Mouse (Mus musculus) CH12.LX (cell line): ENCODE measurements at regions not wholly inside any gene's neighbourhood (a gene's known extent, or its start where the extent isn't known, plus 50 kb on each side); places are given as distances from the start of the nearest gene placed in this dataset.

Source experiments
- DNase-seq: peaks from one replicate; pipeline ENCODE4 v3.0.0-alpha.2; 2013; ENCODE audit errors: extremely low read depth
- H3K27ac ChIP-seq: 2 replicates; pipeline ENCODE4 v1.5.1; 2012; ENCODE audit warnings: low read depth, mild to moderate bottlenecking, control low read depth, moderate library complexity; ENCODE audit not compliant: insufficient read depth
- H3K27me3 ChIP-seq: replicated peaks from 2 replicates; pipeline ENCODE3; 2012; ENCODE audit warnings: inconsistent platforms
- H3K36me3 ChIP-seq, 2 experiments: replicated peaks in 1 of 2; 2 replicates each; pipeline versions ENCODE3 to v1.6.1; 2012; ENCODE audit warnings: inconsistent platforms in 1 of 2, low read length in 1 of 2, mild to moderate bottlenecking in 1 of 2, mixed read lengths in 1 of 2, moderate library complexity in 1 of 2; ENCODE audit not compliant: control insufficient read depth in 1 of 2, insufficient read depth in 1 of 2
- H3K4me1 ChIP-seq, 2 experiments: 2 replicates each; pipeline ENCODE4 v1.6.1; 2012; ENCODE audit warnings: inconsistent platforms in 1 of 2, moderate library complexity in 1 of 2; ENCODE audit not compliant: insufficient read depth in 2 of 2, control insufficient read depth in 1 of 2
- H3K4me2 ChIP-seq: 2 replicates; pipeline ENCODE4 v1.6.1; 2012; ENCODE audit warnings: low read depth, mild to moderate bottlenecking, control low read depth; ENCODE audit not compliant: poor library complexity, insufficient read depth, severe bottlenecking
- H3K4me3 ChIP-seq, 3 experiments: fragments of 150-350 bp in 1 of 3; sonication (generic) in 1 of 3; replicated peaks in 1 of 3; 2 replicates each; pipeline versions ENCODE3 to v1.5.1; 2011 to 2012; ENCODE audit warnings: low read depth in 2 of 3, low read length in 2 of 3, mild to moderate bottlenecking in 2 of 3, moderate library complexity in 2 of 3, control low read depth in 1 of 3, improper control_type of control experiment in 1 of 3, inconsistent platforms in 1 of 3, mixed read lengths in 1 of 3; ENCODE audit not compliant: poor library complexity in 1 of 3
- H3K79me2 ChIP-seq: replicated peaks from 2 replicates; pipeline ENCODE4 v1.6.1; 2012; ENCODE audit warnings: mild to moderate bottlenecking, moderate library complexity; ENCODE audit not compliant: control insufficient read depth, poor library complexity, insufficient read depth, severe bottlenecking; ENCODE audit errors: extremely low read depth
- H3K9ac ChIP-seq: 2 replicates; pipeline ENCODE4 v1.6.1; 2012; ENCODE audit warnings: low read depth, mild to moderate bottlenecking, control low read depth, moderate library complexity; ENCODE audit not compliant: insufficient read depth
- H3K9me3 ChIP-seq: replicated peaks from 2 replicates; pipeline ENCODE3; 2012; ENCODE audit warnings: low read length, inconsistent platforms, mixed read lengths
- ETS1 ChIP-seq: conservative IDR thresholded peaks from 2 replicates; pipeline ENCODE4 v1.6.1; 2012; ENCODE audit warnings: low read depth, mild to moderate bottlenecking, inconsistent platforms, low read length, improper control_type of control experiment, moderate library complexity
- PAX5 ChIP-seq: IDR thresholded peaks from 2 replicates; pipeline ENCODE4 v1.6.1; 2012; ENCODE audit warnings: low read length, inconsistent platforms, mixed read lengths
- ZC3H11A ChIP-seq: IDR thresholded peaks from 2 replicates; pipeline ENCODE4 v1.6.1; 2012; ENCODE audit warnings: low read depth, mild to moderate bottlenecking, inconsistent platforms, low read length, improper control_type of control experiment
- dilution Hi-C: fragments of 300-500 bp; cut with MboI; formaldehyde crosslinking; loops from 2 replicates; pipeline ENCODE4 v1.14.3; 2020; ENCODE audit warnings: low sequenced_read_pairs; ENCODE audit not compliant: extremely low pct_unique_long_range_greater_than_20kb, extremely low pct_ligation_motif_present
- in situ Hi-C: fragments of 300-500 bp; cut with MboI; formaldehyde crosslinking; loops from 3 replicates; pipeline ENCODE4 v1.14.3; 2019; ENCODE audit warnings: low sequenced_read_pairs, low pct_ligation_motif_present, low pct_unique_long_range_greater_than_20kb, mixed read lengths

GRCm38 (mm10) chr3:134184042-134184441 lies 52.2 kb upstream of the Cxxc4 start:
- DNase-seq = no peak
- TF ChIP-seq ZC3H11A = no peak
- no peak for TF ChIP-seq ETS1
- TF ChIP-seq PAX5 = no peak
- Histone ChIP-seq H3K79me2 (no peaks in the 10 kb centered on the region), H3K27me3 (no peaks in the 10 kb centered on the region), H3K9me3 (peaks cover 4% of the 10 kb centered on the region), H3K4me3 (no peak overlapping the region), H3K4me1 (no peaks in the 10 kb centered on the region), H3K27ac (no peak overlapping the region), H3K4me2 (no peak overlapping the region), H3K9ac (no peak overlapping the region), H3K36me3 (no peaks in the 10 kb centered on the region)
- dilution Hi-C loops (no loop called here), in situ Hi-C loops (no loop called here)
